Mouse (Mus musculus) brain, embryonic 14.5 days (tissue): ENCODE results near the gene Acr.

Experiments used
- CTCF ChIP-seq: fragments of 200-500 bp; IDR thresholded peaks from 2 replicates; pipeline ENCODE4 v1.5.1; 2012; ENCODE audit warnings: inconsistent platforms, mild to moderate bottlenecking, moderate library complexity, borderline replicate concordance; ENCODE audit not compliant: insufficient read depth, insufficient read length; ENCODE audit errors: extremely low read depth
- POLR2A ChIP-seq: fragments of 200-500 bp; IDR thresholded peaks from 2 replicates; pipeline ENCODE4 v1.6.1; 2012; ENCODE audit warnings: mild to moderate bottlenecking, inconsistent platforms, borderline replicate concordance; ENCODE audit not compliant: poor library complexity, insufficient read depth, insufficient read length, severe bottlenecking; ENCODE audit errors: extremely low read depth

DNA sequence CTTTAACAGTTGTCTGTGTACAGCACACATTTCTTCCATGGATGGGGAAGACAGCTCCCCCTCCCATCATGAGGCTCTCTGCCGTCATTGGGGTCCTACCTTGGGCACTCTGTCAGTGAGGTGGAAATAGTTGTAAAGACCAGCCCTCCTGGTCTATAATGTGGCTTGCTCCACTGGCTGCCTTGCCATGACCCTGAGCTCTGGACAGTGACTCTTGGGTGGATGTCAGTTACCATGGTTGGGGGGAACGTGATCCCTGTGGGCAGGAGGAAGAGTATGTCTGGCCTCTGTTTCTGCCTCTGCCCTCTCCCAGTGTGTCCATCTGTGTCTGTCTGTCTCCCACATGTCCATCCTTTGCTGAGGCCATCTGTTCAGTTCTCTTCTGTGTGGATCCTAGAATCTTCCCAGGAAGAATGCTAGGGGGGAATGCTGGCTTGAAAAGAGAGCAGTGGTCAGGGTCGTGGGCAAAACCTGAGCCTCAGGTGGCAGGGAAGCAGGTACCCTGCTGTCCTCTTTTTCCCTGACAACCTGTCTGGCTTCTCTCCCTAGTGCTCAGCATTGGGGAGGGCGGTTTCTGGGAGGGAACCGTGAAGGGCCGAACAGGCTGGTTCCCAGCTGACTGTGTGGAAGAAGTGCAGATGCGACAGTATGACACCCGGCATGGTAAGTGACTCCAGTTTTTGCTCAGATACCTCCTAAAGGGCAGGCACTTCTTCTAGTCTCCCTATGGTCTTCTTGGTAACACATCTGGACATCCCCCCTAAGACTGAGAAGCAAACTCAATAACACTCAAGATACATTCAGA, 43.3 kb upstream of the Acr start:
- TF ChIP-seq CTCF (no peak), POLR2A (no peak)
